Mouse (Mus musculus): Measurements from ENCODE around the gene Spred2. TPM values are rescaled to one million over a fixed set of nuclear protein-coding genes. Genes with fewer than 3 reads are reported as not detected.

Spred2 gene
- polyA plus RNA-seq, 1 experiment from 2014 or later = 3.5 TPM

DNA sequence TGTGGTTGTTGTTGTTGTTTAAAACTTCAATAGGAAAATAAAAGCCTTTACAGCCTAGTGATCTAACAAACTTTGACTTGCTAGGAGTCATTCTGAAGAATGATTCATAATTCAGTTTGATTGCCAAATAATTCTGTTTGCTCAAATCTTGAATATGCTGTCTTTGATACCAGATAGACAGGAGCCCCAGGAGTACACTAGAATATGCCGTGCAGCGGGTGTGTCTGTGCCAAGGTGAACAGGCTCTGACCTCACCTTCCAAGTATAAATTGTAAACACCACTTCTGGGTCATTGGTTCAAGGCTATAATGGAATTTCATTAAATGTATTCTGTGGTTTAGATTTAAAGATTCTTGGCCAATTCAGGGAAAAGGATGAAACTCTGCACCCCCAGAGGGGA, 66.6 kb downstream of the Spred2 start:
- WGBS = 28% methylated on average over 2 of the region's 2 CpGs
- no peak for DNase-seq (ENCODE audit: low spot score)
- ATAC-seq (ENCODE audit: low FRiP score, low TSS enrichment) = peak; percentile 63
- TF ChIP-seq CTCF (IDR thresholded peaks at IDR 0.05; ENCODE audit: low read depth) = no peak
- TF ChIP-seq EP300 (optimal IDR thresholded peaks at IDR 0.05) = no peak
- H3K36me3 ChIP-seq (ENCODE audit: control insufficient read depth, insufficient read depth, low read length) = no peaks in the 10 kb centered on the region
- no peak overlapping the region for H3K4me2 ChIP-seq (replicated peaks; ENCODE audit: low read depth)
- no peaks in the 10 kb centered on the region for H3K9me3 ChIP-seq (ENCODE audit: control insufficient read depth, low read length)
- peak overlapping the region; percentile 82 for H3K27ac ChIP-seq (replicated peaks)
- no peak overlapping the region for H3K4me3 ChIP-seq (ENCODE audit: low read depth, low read length)
- H3K4me1 ChIP-seq (replicated peaks; ENCODE audit: control insufficient read depth, insufficient read depth) = peaks cover 13% of the 10 kb centered on the region
- no peak overlapping the region for H3K9ac ChIP-seq (ENCODE audit: low read length)
- H3K27me3 ChIP-seq (ENCODE audit: control insufficient read depth, insufficient read depth, low read length) = no peaks in the 10 kb centered on the region

DNA sequence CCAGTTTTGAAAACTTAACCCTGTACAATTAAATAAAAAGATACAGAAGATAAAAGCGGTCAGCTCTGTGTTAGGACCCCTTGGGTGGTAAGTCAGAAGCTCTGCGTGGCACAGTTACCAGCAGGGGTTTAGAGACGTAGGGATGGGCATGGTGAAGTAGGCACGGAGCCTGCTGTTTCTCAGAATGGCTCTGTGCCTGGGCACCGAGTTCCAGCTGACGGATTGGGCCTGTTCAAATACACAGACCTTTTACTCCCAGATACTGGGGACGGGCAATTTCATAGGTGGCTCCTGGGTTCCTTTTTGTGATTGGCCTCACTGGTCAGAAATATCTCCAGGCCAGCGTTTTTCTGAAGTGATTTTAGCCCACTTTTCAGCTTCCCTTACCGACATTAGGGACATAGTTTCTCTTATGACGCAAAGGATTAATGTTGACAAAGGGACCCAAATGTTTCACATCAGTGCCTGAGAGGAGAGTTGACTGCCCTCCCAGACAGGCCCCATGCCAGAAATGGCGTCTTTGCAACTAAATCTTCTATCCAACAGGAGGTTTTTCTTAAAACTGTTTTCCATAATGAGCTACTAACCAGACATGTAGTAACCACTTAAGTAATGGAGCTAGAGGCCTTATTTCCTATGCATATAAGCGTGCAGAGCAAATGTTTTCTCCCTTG, 67.3 kb downstream of the Spred2 start:
- WGBS = 26% methylated on average over 12 of the region's 12 CpGs
- Histone ChIP-seq H3K27me3 (ENCODE audit: control insufficient read depth, insufficient read depth, low read length) (no peaks in the 10 kb centered on the region), H3K4me3 (ENCODE audit: low read depth, low read length) (no peak overlapping the region), H3K4me2 (replicated peaks; ENCODE audit: low read depth) (no peak overlapping the region), H3K4me1 (replicated peaks; ENCODE audit: control insufficient read depth, insufficient read depth) (peaks cover 11% of the 10 kb centered on the region), H3K36me3 (ENCODE audit: control insufficient read depth, insufficient read depth, low read length) (no peaks in the 10 kb centered on the region), H3K9ac (ENCODE audit: low read length) (no peak overlapping the region), H3K9me3 (ENCODE audit: control insufficient read depth, low read length) (no peaks in the 10 kb centered on the region), H3K27ac (replicated peaks) (peak overlapping the region; percentile 82)
- TF ChIP-seq CTCF (IDR thresholded peaks at IDR 0.05; ENCODE audit: low read depth) = no peak
- TF ChIP-seq EP300 (optimal IDR thresholded peaks at IDR 0.05) = no peak
- DNase-seq (ENCODE audit: low spot score) = no peak
- no peak for ATAC-seq (ENCODE audit: low FRiP score, low TSS enrichment)

DNA sequence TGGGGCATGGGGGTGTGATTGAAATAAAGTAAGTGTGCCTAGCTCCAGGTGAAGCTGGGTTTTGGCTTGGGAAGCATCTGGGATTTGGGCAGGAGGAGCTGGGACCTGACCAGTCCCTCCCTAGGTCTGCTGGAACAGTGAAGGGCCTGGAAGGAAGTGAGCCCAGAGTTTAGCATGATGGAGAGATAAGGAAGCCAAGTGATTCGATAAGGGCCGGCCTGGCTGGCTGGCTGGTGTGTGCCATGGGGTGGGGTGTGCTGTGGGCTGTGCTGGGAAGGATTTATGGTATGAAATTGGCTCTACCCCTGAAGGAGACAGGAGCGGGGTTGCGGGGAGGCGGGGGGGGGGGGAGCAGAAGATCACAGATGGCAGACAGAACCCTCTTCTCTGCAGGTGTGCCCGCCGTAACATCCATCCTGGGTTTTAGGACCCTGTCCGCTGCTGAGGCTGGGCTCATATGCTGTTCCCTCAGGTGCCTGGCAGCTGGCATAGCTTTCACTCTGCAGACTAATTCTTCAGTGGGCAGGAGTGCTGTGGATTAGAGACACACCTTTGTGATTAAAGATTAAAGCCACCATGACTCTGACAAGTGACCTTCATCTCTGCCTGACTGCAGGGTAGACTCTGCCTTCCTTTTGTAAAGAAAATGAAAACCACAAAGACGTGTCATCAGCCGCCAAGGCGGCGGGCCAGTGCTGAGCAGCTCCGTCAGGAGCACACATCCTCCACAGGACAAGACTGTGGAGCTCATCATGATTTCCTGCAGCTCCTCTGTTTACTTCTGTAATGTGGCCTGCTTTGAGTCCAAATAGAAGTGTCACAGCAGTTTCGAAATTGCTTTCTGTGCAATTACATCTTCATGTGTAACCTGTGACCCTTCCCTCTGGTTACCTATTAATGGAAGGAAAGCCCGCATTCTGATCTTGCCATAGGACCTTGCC, 68.4 kb downstream of the Spred2 start:
- H3K4me2 ChIP-seq (replicated peaks; ENCODE audit: low read depth) = no peak overlapping the region
- no peak overlapping the region for H3K4me3 ChIP-seq (ENCODE audit: low read depth, low read length)
- H3K4me1 ChIP-seq (replicated peaks; ENCODE audit: control insufficient read depth, insufficient read depth) = peaks cover 9% of the 10 kb centered on the region
- H3K27ac ChIP-seq (replicated peaks) = 0 out of 2 replicates have a peak overlapping the region, but pooled peaks have one; percentile 30
- no peak for DNase-seq (ENCODE audit: low spot score)
- no peaks in the 10 kb centered on the region for H3K27me3 ChIP-seq (ENCODE audit: control insufficient read depth, insufficient read depth, low read length)
- no peaks in the 10 kb centered on the region for H3K9me3 ChIP-seq (ENCODE audit: control insufficient read depth, low read length)
- no peak overlapping the region for H3K9ac ChIP-seq (ENCODE audit: low read length)
- WGBS = 50% methylated on average over 14 of the region's 15 CpGs
- no peak for TF ChIP-seq EP300 (optimal IDR thresholded peaks at IDR 0.05)
- no peak for TF ChIP-seq CTCF (IDR thresholded peaks at IDR 0.05; ENCODE audit: low read depth)
- peak; percentile 50 for ATAC-seq (ENCODE audit: low FRiP score, low TSS enrichment)
- H3K36me3 ChIP-seq (ENCODE audit: control insufficient read depth, insufficient read depth, low read length) = no peaks in the 10 kb centered on the region

DNA sequence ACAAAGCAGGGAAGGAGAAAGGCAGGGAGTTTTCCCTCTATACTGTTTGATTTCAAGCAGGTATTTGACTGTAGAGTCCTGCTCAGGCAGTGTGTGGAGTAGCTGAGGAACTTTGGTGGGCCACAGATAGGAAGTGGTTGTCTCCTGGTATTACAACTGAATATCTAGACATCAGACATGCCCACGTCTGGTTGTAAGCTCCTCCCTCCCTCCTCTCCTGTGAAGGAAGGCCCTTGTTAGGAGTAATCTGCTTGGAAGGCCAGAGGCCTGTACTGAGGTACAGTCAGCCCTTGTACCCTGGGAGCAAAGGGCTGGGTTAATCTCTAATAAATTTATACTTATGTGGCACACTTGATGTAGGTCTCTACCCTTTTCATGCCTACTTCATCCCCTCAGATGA, 69.6 kb downstream of the Spred2 start:
- Histone ChIP-seq H3K9ac (ENCODE audit: low read length) (no peak overlapping the region), H3K4me1 (replicated peaks; ENCODE audit: control insufficient read depth, insufficient read depth) (peaks cover 9% of the 10 kb centered on the region; the same call in 1 of the 2 replicates), H3K9me3 (ENCODE audit: control insufficient read depth, low read length) (no peaks in the 10 kb centered on the region), H3K27ac (replicated peaks) (no peak overlapping the region), H3K4me3 (ENCODE audit: low read depth, low read length) (no peak overlapping the region), H3K4me2 (replicated peaks; ENCODE audit: low read depth) (no peak overlapping the region), H3K27me3 (ENCODE audit: control insufficient read depth, insufficient read depth, low read length) (no peaks in the 10 kb centered on the region), H3K36me3 (ENCODE audit: control insufficient read depth, insufficient read depth, low read length) (no peaks in the 10 kb centered on the region)
- WGBS = 50% methylated on average over 1 of the region's 1 CpGs
- DNase-seq (ENCODE audit: low spot score) = no peak
- ATAC-seq (ENCODE audit: low FRiP score, low TSS enrichment) = no peak
- TF ChIP-seq EP300 (optimal IDR thresholded peaks at IDR 0.05) = no peak
- no peak for TF ChIP-seq CTCF (IDR thresholded peaks at IDR 0.05; ENCODE audit: low read depth)

DNA sequence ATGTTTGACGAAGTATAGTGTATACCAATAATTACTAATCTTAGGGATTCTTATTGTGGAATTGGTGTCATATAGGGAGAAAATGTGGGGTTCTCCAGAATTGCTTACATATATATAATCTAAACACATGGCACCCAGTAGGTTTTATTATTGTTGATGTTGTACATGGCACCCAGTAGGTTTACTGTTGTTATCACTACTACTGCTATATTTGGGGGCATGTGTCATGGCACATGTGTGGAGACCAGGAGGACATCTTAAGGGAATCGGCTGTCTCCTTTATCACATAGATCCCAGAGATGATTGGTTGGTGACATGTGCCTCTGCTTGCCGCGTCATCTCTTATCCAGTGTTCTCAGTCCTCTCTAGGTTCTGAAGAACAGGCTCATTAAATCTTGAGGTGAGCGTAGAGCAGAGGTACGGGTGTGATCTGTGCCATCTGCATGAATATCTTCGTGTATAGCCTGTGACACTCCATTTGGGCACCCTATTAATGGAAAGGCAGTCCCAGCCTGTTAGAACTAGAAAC, 70.2 kb downstream of the Spred2 start:
- no peak overlapping the region for H3K9ac ChIP-seq (ENCODE audit: low read length)
- H3K36me3 ChIP-seq (ENCODE audit: control insufficient read depth, insufficient read depth, low read length) = no peaks in the 10 kb centered on the region; the same call in 1 of the 2 replicates
- H3K4me1 ChIP-seq (replicated peaks; ENCODE audit: control insufficient read depth, insufficient read depth) = peaks cover 9% of the 10 kb centered on the region; the same call in 1 of the 2 replicates
- H3K9me3 ChIP-seq (ENCODE audit: control insufficient read depth, low read length) = no peaks in the 10 kb centered on the region
- WGBS = 88% methylated on average over 7 of the region's 7 CpGs
- no peak for TF ChIP-seq CTCF (IDR thresholded peaks at IDR 0.05; ENCODE audit: low read depth)
- no peak for TF ChIP-seq EP300 (optimal IDR thresholded peaks at IDR 0.05)
- no peaks in the 10 kb centered on the region for H3K27me3 ChIP-seq (ENCODE audit: control insufficient read depth, insufficient read depth, low read length)
- no peak overlapping the region for H3K4me2 ChIP-seq (replicated peaks; ENCODE audit: low read depth)
- no peak for DNase-seq (ENCODE audit: low spot score)
- no peak overlapping the region for H3K27ac ChIP-seq (replicated peaks)
- H3K4me3 ChIP-seq (ENCODE audit: low read depth, low read length) = no peak overlapping the region
- ATAC-seq (ENCODE audit: low FRiP score, low TSS enrichment) = no peak

Measured in stomach, postnatal 0 days (tissue).